Mouse (Mus musculus) bone marrow macrophage, adult 2 months (primary cell): ENCODE data around the gene Nagk. TPM values are rescaled to one million over a fixed set of nuclear protein-coding genes. Genes with fewer than 3 reads are reported as not detected.

ENCODE experiments used
- H3K27ac ChIP-seq: 2 replicates; pipeline ENCODE4 v1.5.1; 2012; ENCODE audit warnings: low read depth, low read length; ENCODE audit not compliant: insufficient read depth
- H3K4me1 ChIP-seq: 2 replicates; pipeline ENCODE4 v1.6.1; 2012; ENCODE audit warnings: low read length; ENCODE audit not compliant: control insufficient read depth, insufficient read depth
- H3K4me3 ChIP-seq: 2 replicates; pipeline ENCODE4 v1.5.1; 2012; ENCODE audit warnings: mild to moderate bottlenecking, low read length, moderate library complexity; ENCODE audit not compliant: insufficient read depth
- CTCF ChIP-seq: IDR thresholded peaks from 2 replicates; pipeline ENCODE4 v1.5.1; 2012; ENCODE audit warnings: low read depth, mild to moderate bottlenecking, low read length, moderate library complexity
- POLR2A ChIP-seq: IDR thresholded peaks from 2 replicates; pipeline ENCODE4 v1.6.1; 2012; ENCODE audit warnings: mild to moderate bottlenecking, low read depth, low read length, borderline replicate concordance
- polyA plus RNA-seq: library from polyadenylated mRNA; stranded (reverse); fragments of >200 nt; gene quantifications from 2 replicates; pipeline ENCODE4 v1.2.4, GENCODE M21; 2012; ENCODE audit not compliant: missing spikeins, insufficient read depth, insufficient read length

The Nagk gene
- polyA plus RNA-seq, result 122 and 125 TPM in 2 replicates

- H3K4me3 ChIP-seq, result peak within 1 kb of the TSS; percentile 89
- H3K4me1 ChIP-seq, result peaks cover 43% of the 10 kb centered on the region
- peak within 1 kb of the TSS; percentile 98 for H3K27ac ChIP-seq
- TF ChIP-seq POLR2A (0 out of 2 replicates have a peak, but pooled peaks have one; percentile 13), CTCF (no peak)
Measured at GRCm38 (mm10) chr6:83794760-83795296, at the start of gene Nagk. Gene Nagk, plus strand, starts transcription at chr6:83794982.

GRCm38 (mm10) chr6:83745466-83745865 is 49.3 kb upstream of the Nagk start:
- TF ChIP-seq CTCF, result no peak
- no peak for TF ChIP-seq POLR2A
- H3K4me1 ChIP-seq, result no peaks in the 10 kb centered on the region
- no peak overlapping the region for H3K27ac ChIP-seq
- H3K4me3 ChIP-seq, result no peak overlapping the region

GRCm38 (mm10) chr6:83749286-83749685 is 45.5 kb upstream of the Nagk start:
- no peak overlapping the region for H3K27ac ChIP-seq
- TF ChIP-seq POLR2A (no peak), CTCF (no peak)
- H3K4me3 ChIP-seq, result no peak overlapping the region
- H3K4me1 ChIP-seq, result no peaks in the 10 kb centered on the region

GRCm38 (mm10) chr6:83750171-83750684 is 44.6 kb upstream of the Nagk start:
- H3K4me1 ChIP-seq, result no peaks in the 10 kb centered on the region
- TF ChIP-seq CTCF (peak; percentile 68), POLR2A (no peak)

GRCm38 (mm10) chr6:83756051-83756450 is 38.7 kb upstream of the Nagk start:
- TF ChIP-seq CTCF (no peak), POLR2A (no peak)
- Histone ChIP-seq H3K4me3 (no peak overlapping the region), H3K27ac (no peak overlapping the region), H3K4me1 (no peaks in the 10 kb centered on the region)

More at GRCm38 (mm10) chr6:83750171-83750684, 44.6 kb upstream of the Nagk start:
- H3K27ac ChIP-seq, result no peak overlapping the region
- H3K4me3 ChIP-seq, result peak overlapping the region; percentile 25; the same call in 1 of the 2 replicates

GRCm38 (mm10) chr6:83762344-83762743 is 32.4 kb upstream of the Nagk start, which contains the start of gene Ankrd53:
Gene Ankrd53, plus strand, starts transcription at chr6:83762644.
- no peak for TF ChIP-seq POLR2A
- no peak for TF ChIP-seq CTCF
- no peaks in the 10 kb centered on the region for H3K4me1 ChIP-seq
- no peak within 1 kb of the TSS for H3K4me3 ChIP-seq

GRCm38 (mm10) chr6:83762880-83763431 is 31.8 kb upstream of the Nagk start:
- Histone ChIP-seq H3K4me3 (no peak overlapping the region), H3K4me1 (no peaks in the 10 kb centered on the region), H3K27ac (no peak overlapping the region)
- TF ChIP-seq POLR2A, result no peak
- no peak for TF ChIP-seq CTCF

More at GRCm38 (mm10) chr6:83762344-83762743, 32.4 kb upstream of the Nagk start, which contains the start of gene Ankrd53:
- no peak within 1 kb of the TSS for H3K27ac ChIP-seq

GRCm38 (mm10) chr6:83766982-83767381 is 27.8 kb upstream of the Nagk start:
- no peaks in the 10 kb centered on the region for H3K4me1 ChIP-seq
- TF ChIP-seq CTCF (no peak), POLR2A (no peak)
- no peak overlapping the region for H3K27ac ChIP-seq
- H3K4me3 ChIP-seq, result no peak overlapping the region

GRCm38 (mm10) chr6:83768485-83768884 is 26.3 kb upstream of the Nagk start:
- TF ChIP-seq CTCF, result no peak
- no peak for TF ChIP-seq POLR2A
- no peak overlapping the region for H3K4me3 ChIP-seq
- H3K27ac ChIP-seq, result no peak overlapping the region
- H3K4me1 ChIP-seq, result 0 out of 2 replicates have a peak, but pooled peaks cover 1% of the 10 kb centered on the region

GRCm38 (mm10) chr6:83774126-83774525 is 20.7 kb upstream of the Nagk start:
- Histone ChIP-seq H3K4me1 (peaks cover 8% of the 10 kb centered on the region), H3K27ac (no peak overlapping the region), H3K4me3 (peak overlapping the region; percentile 99; the same call in 1 of the 2 replicates)
- no peak for TF ChIP-seq CTCF
- no peak for TF ChIP-seq POLR2A
